Mouse (Mus musculus) ovary, postnatal 10 days (tissue): ENCODE data around the gene Sh3gl1.

ENCODE experiments used
- DNase-seq: peaks from one replicate; pipeline ENCODE4 v3.0.0; 2022; ENCODE audit warnings: low spot score

Gene Sh3gl1

DNA sequence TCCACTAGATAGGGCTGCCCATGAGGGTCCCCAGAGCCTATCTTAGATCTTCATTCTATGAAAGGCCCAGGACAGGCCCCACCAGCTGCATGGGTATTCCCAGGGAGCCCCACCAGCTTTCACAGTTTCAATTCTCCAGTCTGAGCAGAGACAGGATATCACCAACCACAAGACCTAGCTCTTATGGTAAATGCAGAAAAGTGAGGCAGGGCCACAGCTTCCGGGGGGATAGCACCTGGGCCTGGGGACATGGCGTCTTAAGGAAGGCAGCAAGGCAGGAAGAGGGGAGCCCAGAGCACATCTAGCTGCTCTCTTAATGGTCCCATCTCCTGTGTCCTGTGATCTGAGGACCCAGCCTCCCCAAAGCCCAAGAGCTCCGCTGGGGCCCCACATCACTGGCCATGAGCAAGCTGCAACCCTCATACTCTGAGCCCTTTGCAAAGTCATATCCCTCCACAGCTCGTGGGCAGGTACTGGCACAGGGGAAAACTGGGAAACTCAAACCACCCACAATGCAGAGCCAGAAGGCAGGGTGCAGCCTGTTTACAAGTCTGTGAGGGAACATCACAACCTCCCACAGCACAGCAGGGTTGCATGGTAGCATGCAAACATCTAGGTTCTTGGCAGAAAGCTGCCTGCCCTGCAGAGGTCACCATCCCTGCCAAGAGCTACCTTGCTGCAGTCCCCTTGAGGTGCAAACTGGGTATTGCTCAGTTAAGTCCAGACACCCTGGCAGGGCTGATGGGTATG lies 15.1 kb downstream of the Sh3gl1 start:
- no peak for DNase-seq

DNA sequence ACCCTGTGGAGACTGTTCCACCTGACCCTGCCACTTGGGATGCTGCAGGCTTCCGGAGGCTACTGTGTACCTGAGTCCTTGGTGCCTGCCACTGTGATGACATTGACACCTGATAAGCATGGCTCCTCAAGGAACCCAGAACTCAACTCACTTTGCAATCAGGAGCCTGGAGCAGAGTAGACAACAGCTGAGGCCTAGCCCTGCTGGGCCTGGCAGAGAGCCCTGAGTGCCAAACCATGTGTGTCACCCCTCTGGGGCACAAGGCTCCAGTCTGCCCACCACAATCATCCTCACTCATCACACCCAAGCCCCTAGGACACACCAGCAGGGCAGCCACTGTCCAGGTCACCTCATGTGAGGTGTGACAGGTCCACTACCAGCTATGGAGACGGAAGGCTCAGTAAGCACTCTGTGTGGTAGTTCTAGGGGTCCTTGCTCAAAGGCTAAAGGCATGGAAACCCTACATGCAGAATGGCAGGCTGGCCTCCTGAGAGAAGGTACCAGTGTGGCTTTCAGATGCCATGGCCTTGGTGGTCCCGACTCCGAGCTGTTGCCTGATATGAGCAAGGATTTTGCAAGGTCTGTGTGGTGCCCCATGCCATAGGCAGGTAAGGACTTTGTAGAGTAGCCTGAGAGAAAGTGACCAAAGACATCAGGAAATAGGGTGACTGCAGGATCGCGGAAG lies 15.9 kb downstream of the Sh3gl1 start:
- no peak for DNase-seq

DNA sequence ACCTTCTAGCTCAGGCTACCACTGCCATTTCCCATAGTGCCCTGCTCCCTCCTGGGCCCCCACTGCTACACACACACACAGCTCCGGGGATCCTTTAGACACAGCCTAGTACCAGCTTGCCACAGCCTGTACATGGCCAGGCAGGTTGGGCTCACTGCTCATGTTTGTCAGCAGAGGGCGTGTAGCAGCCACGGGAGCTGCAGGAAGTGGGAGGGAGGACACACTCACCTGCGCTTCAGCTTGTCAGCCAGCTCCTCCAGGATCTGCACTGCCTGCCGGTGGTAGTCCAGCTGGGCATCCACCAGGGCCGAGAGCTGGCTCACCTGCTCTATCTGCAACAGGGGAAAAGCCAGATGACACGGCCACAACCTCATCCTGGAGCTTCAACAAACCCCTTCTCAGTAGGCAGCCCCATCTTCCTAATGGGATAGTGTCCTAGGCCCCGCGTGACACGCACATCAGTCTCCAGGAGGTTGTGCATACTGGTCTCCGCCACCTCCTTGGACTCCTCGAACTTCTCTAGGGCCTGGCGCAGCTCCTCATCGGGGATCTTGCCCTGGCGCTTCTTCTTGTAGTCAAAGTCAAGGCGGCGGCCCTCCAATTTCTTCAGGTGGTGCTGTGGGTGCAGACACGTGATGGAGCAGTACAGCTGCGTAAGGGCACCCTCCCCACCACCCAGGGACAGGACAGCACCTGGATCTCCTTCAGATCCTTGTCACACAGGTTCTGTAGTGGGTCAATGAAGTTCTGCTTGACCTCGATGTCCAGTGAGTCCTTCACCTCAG lies 17.9 kb downstream of the Sh3gl1 start:
- no peak for DNase-seq

DNA sequence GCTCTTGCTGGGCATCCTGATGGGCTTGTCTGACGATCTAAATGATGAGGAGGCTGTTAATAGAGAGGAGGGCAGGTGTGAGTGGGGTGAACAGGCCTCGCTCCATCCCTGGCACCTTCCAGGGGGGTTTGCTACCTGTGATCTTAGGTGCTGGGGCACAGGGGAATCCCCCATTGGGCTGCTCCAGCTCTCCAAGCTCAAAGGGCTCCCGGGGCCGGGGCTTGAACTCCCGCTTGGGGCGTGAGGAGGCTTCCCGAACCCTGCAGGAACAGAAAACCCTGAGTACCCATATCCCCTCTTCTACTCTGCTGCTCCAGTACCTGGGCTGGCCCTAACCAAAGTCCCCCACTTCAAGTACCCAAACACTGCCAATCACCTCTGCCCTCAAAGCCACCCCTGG lies 18.6 kb downstream of the Sh3gl1 start:
- no peak for DNase-seq

DNA sequence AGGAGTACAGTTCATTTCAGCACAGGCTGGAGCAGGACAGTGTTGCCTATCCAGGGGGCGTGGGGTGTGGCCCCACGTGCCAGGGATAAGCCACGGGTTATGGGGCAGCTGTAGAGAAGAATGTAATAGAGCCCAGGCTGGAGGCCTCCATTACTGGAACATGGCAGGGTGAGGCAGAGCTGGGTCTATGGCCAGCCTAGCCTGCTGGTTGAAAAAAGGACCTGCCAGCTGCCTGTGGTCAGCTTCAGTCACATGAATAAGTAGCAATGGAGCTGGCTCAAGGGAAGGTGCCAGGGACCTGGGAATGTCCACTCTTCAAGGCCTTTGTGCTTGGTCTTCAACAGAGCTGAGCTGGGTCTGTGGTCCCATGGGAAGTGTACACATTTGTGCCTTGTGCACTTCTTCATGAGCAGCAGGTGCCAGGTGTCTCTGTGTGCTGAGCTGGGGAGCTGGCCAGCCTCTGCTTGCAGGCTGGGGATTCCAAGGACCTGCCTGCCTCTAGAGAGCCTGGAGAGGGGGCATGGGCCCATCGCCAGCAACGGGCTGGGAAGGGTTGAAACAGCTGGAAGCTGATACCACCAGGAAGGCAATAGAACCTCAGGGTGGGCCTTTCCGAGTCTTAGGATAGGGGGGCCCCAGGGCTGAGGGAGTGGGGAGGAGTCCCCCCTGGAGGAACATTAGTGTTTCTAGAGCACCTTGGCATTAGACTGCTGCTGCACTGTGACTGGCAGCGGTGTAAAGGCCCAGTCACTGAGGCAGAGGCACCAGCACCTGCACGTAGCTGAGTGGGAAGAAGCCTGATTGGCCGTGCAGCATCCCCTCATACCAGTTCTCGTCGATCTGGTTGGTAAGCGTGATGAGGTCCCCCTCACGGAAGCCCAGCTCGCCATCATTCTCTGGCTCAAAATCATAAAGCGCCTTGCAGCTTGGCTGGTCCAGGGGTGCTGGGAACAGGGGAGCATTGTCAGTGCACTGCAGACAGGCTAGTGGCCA lies 19.3 kb downstream of the Sh3gl1 start:
- no peak for DNase-seq

DNA sequence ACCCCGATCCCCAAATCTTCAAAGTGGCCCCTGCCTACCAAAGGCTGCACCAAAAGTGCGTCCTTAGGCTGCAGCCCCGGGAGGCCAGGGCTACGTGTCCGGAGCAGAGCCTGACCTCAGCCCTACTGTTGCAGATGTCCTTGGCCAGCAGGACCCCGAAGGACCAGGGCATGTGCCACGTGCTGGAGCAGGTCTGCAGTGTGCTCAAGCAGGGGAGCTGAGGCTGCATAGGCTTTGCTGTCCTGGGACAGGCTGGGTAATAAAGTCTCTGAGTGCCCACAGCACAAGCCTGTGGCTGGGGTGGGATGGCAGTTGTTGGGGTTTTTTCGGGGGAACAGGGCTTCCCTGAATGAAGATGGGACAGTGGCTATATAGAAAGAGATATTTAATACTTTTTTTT lies 20.1 kb downstream of the Sh3gl1 start:
- DNase-seq: no peak

DNA sequence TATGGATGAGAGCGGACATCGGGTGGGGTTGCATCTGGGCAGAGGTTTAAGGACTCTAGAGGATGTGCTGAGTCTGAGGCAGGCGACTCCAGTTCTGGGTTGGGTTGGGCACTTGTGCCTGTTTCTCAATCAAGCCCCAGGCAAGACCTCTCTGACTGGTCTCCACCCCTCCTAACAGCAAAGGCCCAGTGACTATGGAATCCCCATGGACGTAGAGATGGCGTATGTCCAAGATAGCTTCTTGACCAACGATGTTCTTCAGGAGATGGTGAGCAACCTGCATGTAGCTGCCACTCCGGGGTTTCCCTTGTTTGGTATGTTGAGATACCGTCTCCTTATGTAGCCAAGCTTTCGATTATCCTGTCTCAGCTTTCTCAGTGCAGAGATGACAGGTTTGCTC lies 21.1 kb downstream of the Sh3gl1 start:
- DNase-seq: no peak

DNA sequence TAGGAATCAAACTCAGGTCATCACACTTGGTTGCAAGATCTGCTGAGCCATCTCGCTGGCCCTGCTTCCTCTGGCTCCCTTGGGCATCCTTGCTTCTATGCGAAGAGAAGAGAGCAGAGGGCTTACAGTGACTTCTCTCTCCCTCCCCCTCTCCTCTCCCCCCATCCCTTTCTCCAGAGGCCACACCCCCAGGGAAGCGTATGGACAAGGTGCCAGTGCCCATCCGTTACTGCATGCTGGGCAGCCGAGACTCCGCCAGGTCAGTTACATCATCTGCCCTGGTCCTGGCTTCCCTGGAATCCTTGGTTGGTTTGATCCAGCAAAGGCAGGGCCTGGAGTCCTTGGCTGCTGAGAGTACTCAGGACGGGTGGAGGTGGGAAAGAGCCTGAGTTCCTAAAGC lies 25.0 kb downstream of the Sh3gl1 start:
- no peak for DNase-seq

DNA sequence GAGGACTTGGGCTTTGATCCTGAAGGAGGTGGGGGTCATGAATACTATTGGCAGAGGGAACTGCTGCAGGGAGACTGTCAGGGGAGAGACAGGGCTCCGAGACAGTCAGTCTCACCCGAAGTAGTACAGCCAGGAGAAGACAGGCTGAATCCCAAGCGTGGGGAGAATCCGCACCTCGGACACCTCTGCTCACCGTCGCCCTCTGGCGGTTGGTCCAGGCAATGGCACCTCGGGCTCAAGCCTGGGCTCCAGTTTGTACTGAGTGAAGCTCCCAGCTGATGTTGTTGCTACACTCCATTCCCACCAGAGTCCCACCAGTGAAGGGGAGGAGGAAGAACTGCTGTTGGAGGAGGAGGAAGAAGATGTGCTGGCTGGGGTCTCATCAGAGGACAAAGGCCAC lies 25.8 kb downstream of the Sh3gl1 start:
- DNase-seq: peak; percentile 52

DNA sequence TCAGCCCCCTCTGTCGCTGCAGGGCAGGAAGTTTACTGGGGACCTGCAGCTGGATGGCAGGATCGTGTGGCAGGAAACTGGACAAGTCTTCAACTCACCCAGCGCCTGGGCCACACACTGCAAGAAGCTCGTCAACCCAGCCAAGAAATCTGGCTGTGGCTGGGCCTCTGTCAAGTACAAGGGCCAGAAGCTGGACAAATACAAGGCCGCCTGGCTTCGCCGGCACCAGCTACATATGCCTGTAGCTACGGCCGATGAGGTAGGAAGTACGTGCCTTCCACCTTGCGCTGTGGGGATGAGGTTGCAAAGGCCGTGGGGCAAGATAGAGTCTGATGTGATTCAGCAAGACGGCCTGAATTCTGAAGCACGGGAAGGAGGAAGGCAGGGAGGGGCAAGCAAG lies 26.2 kb downstream of the Sh3gl1 start:
- DNase-seq: no peak

DNA sequence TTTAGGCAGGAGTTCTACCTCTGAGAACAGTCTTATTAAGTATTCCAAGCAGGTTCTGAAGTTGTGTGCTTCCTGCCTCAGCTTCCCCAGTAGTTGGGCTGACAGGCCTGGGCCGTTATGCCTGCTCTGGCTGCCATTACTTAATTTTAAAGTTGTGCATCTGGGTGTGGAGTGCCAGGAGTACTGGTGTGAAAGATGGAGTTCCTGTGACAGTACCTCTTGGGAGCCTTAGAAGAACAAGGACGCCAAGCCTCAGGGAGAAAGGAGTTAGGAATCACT lies 26.5 kb downstream of the Sh3gl1 start:
- DNase-seq: no peak

DNA sequence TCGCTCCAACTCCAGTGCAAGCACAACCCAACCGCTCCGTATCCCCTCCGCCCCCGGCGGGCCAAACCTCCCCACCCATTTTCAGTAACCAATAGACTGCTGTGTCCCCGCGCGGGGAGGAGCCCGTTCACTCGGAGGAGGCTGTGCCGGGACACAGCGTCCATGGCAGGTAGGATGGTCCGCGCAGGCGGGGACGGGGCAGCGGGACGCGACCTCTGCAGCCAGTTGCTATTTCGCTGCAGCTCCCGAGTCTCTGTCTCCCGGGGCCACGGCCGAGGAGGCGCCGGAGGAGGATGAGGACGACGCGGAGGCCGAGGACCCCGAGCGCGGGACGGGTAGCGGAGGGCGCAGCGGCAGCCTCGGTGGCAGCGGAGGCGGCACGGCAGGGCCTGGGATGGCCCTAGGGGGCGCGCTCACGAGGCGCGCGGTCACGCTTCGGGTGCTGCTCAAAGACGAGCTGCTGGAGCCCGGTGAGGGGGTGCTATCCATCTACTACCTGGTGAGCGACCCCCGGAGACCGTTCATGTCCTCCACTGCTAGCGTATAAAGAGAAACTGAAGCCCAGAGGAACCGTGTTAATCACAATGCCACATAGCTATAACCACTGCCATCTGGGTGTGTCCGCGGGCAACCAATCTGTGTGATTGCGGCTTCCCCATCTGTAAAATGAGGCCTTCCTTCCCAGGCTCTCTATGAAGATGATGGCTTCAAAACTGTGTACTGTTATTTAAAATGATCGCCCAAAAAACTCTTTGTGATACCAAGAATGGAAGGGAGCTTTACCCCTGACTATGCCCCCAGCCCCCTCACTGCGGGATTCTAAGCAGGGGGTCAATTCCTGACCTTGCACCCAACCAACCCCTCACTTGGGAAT lies 27.1 kb downstream of the Sh3gl1 start:
- peak; percentile 82 for DNase-seq

DNA sequence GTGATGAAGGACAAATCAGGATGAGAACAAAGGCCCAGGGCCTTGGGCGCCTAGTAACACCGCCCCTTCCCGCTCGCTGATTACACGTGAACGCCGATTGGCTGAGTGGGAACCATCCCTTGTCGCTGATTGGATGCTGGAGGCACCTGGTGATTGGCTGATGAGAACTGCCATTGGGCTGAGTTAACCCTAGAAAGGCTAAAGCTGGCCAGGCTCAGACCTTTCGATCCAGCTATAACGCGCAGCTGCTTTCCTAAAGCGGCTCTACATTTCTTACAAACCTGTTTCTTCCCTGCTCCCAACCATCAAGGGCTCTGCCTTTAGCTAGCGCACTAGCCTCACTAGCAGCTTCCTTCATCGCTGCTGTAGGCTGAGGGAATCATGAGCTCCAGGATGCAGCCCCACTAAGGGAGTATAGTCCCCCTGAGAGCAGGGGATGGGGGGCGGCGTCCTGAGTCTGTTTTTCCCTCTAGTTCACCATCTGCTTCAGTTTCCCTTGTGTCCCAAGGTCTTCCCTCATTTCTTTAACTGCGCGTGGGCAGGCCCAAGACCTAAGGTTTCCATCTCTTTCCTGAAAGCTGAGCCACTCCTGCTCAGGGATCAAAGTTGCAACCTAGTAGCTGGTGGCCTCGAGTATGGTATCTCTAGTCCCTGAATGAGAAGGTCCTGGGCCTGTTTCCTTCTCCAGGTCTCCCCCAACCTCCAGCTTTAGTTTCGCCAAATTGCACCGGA lies 27.9 kb downstream of the Sh3gl1 start:
- DNase-seq: peak; percentile 88

DNA sequence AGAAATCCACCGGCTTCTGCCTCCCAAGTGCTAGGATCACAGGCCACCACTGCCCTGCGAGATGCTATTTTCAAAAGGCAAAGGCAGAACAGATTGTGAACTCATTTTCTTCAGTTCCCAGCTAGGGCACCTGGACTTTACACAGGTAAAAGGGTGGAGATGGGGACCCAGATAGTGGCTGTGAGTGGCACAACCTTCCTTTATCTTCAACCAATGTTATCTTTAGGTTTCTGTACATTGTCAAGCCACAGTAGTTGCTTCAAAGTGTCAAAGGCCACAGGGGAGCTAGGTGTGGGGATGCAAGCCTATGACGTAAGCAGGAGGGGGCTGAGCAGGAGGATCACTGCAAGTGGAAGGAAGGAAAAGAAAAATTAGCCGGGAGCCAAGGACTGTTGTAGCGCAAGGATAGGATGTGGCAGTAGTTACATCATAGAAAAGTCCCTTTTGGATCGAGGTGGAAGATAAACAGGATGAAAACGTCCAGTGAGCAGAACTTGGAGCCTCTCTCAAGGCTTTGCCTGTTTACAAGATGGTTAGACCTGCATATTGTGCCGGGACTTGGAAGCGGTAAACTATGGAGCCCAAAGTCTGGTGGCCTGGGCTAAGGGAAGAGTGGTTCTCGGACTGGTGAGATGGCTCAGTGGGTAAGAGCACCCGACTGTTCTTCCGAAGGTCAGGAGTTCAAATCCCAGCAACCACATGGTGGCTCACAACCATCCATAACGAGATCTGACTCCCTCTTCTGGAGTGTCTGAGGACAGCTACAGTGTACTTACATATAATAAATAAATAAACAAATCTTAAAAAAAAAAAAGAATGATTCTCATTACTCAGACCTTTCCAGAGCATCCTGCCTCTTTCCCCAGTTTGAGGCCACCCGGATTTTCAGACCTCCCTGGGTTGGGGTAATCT lies 28.7 kb downstream of the Sh3gl1 start:
- no peak for DNase-seq

DNA sequence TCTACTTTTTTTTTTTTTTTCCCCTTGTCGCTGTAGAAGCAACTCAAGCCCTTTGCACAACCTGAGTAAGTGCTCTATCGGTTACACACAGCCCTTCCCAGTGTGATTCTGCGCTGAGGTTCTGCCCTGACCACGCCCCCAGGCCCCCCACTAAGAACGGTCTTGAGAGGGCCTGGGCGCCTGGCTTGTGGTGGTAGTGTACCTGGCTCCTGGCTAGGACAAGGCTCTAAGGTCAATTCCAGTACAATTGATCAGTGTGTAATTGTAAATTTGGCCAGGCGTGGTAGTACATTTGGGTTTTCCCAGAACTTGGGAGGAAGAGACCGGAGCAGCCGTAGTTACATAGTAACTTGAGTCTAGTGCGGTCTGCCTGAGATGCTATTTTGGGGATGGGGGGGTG lies 29.5 kb downstream of the Sh3gl1 start:
- DNase-seq: no peak

DNA sequence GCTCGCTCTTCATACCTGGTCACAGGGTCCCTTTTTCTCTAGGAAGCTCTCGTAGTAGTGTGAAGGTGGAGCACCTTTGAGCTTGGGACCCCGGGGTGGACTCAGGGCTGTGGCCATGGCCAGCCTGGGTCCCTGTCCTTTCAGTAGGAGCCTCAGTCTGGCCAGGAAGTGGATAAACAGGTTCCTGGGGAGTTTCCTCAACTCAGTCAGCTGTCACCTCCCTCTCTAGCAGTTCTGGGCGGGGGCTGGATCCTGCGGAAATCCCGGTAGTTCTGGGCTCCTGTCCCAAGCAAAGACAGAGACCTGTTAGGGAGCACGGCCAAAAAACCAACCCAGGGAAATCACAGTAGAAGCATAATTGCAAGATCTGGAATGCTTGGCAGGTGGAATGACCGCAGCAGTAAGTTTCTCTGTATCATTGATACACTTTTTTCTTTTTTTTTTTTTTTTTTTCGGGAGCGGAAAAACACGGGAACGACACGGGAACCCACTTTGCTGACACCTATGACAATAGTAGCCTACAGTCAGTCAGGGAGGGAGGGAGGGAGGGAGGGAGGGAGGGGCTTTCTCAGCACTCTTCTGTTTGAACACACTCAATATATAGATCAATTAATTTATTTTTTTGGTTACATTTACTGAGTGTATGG lies 30.9 kb downstream of the Sh3gl1 start, which contains the start of the genes Stap2 and Mpnd:
TSS of gene Stap2 (minus strand) at position 170 of the 647 bp plus-strand sequence.
TSS of gene Mpnd (plus strand) at position 297 of the 647 bp plus-strand sequence.
- DNase-seq: no peak

DNA sequence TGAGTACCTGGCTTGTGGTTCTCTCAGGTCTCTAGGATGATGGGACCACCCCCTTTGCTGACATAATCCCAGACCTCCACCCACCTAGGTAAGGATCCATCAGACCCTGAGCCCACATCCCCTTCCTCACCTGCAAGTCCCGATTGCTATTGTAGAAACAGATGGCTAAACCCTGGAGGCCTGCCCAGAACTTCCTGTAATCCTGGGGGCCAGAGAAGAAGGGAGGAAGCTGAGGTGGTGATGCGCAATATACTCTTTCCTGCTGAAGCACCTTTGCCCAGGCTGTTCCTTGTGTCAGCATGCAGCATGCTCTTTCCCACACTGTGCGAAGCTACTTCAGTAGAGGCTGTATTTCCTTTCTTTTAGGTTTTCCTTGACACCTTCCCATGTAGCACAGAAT lies 33.4 kb downstream of the Sh3gl1 start:
- DNase-seq: no peak

DNA sequence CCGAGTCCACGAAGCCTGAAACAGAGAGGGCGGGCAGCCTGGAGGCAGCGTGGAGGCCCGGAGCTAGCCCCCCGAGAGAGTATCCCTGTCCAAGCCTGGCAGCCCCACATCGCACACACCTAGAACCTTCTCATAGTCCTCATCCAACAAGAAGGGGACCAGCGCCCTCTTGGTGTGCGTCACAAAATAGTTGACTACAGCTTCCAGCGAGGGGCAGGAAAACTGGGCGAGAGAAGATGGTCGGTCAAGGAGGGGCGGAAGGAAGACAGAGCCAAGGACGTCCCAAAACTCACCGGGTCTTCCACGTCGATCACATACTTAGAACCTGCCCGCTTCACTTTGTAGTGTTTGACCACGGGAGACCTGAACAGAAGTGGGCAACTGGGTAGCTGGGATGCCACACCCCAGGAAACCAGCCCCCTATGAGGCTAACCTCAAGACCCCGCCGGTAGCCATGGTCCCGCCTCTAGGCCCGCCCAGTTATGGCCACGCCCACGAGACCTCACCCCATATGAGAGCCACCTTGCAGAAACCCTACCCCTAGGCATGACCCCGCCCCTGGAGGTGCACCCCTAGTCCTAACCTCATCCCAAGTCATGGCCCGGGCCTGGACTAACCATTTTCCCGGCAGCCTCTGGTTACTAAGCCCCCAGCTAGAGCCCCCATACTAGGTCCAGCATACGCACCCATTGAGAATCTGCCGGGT lies 36.5 kb downstream of the Sh3gl1 start:
- DNase-seq: no peak
